Mouse (Mus musculus) limb, embryonic 11.5 days (tissue): ENCODE results near the gene Itpk1. TPM values are rescaled to one million over a fixed set of nuclear protein-coding genes. Genes with fewer than 3 reads are reported as not detected.

Experiments
- ATAC-seq: fragments of 200-750 bp; cut with Nextera tagmentation; 2 replicates; pipeline ENCODE4 v1.8.0; 2017; ENCODE audit warnings: low read depth; ENCODE audit not compliant: insufficient number of reproducible peaks, low FRiP score, low TSS enrichment
- DNase-seq: peaks from one replicate; pipeline ENCODE4 v3.0.0-alpha.2; 2015; ENCODE audit warnings: low spot score
- H3K27ac ChIP-seq: fragments of 300-500 bp; sonication (generic); replicated peaks from 2 replicates; pipeline ENCODE4 v1.5.1; 2014; ENCODE audit warnings: low read depth, mild to moderate bottlenecking, low read length
- H3K27me3 ChIP-seq: fragments of 300-500 bp; sonication (generic); 2 replicates; pipeline ENCODE4 v1.6.1; 2014; ENCODE audit warnings: mild to moderate bottlenecking, low read length, mixed read lengths; ENCODE audit not compliant: control insufficient read depth, insufficient read depth
- H3K36me3 ChIP-seq: fragments of 300-500 bp; sonication (generic); 2 replicates; pipeline ENCODE4 v1.6.1; 2014; ENCODE audit warnings: mild to moderate bottlenecking, low read length, moderate library complexity, mixed read lengths; ENCODE audit not compliant: control insufficient read depth, insufficient read depth
- H3K4me1 ChIP-seq: fragments of 300-500 bp; sonication (generic); 2 replicates; pipeline ENCODE4 v1.6.1; 2014; ENCODE audit warnings: low read length, mixed read lengths; ENCODE audit not compliant: control insufficient read depth, insufficient read depth
- H3K4me2 ChIP-seq: fragments of 300-500 bp; sonication (generic); 2 replicates; pipeline ENCODE4 v1.6.1; 2014; ENCODE audit warnings: low read depth, mild to moderate bottlenecking, moderate library complexity; ENCODE audit not compliant: severe bottlenecking
- H3K4me3 ChIP-seq: fragments of 300-500 bp; sonication (generic); 2 replicates; pipeline ENCODE4 v1.5.1; 2014; ENCODE audit warnings: low read depth, low read length
- H3K9ac ChIP-seq: fragments of 300-500 bp; sonication (generic); 2 replicates; pipeline ENCODE4 v1.6.1; 2014; ENCODE audit warnings: mild to moderate bottlenecking, low read length
- H3K9me3 ChIP-seq: fragments of 300-500 bp; sonication (generic); 2 replicates; pipeline ENCODE4 v1.6.1; 2016; ENCODE audit warnings: low read length; ENCODE audit not compliant: control insufficient read depth
- WGBS: fragments of 180-500 bp; shearing (Covaris S2); extraction: QIAGEN DNeasy Blood & Tissue Kit; methylation state at CpG from one replicate; pipeline ENCODE4 v1.1.7; 2014; 5-methylcytosine and 5-hydroxymethylcytosine counted together
- polyA plus RNA-seq: library from polyadenylated mRNA; unstranded; fragments of >200 nt; fragmentation: Nextera tagmentation; extraction: Ambion mirVana; gene quantifications from 2 replicates; pipeline ENCODE4 v1.2.1, GENCODE M21; 2014

The Itpk1 gene
- polyA plus RNA-seq, 1 experiment from 2014 or later = 7.7 TPM

DNA sequence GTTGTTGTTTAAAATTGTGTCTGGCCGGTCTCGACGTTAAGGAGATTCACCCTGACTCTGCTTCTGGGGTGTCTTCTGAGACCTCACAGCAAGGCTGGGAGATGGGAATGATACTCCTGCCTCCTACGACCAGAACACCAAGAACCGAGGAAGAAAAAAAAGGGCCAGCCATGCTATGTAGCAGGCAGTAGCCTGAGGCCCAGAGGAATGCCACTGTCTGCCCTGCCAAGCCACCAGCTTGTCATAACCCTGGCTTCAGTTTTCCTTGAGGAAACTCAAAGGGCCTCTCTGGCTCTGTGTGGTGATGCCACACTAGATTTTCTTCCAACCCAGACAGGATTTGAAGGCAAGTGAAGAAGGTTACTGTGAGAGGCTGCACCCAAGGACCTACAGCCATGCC lies 79.6 kb downstream of the Itpk1 start:
- no peaks in the 10 kb centered on the region for H3K36me3 ChIP-seq
- 73% methylated on average over 5 of the region's 5 CpGs for WGBS
- H3K4me1 ChIP-seq = no peaks in the 10 kb centered on the region
- H3K27me3 ChIP-seq = no peaks in the 10 kb centered on the region
- no peak overlapping the region for H3K9ac ChIP-seq
- no peak overlapping the region for H3K27ac ChIP-seq
- DNase-seq (no peak), ATAC-seq (no peak)
- no peak overlapping the region for H3K4me2 ChIP-seq
- H3K4me3 ChIP-seq = no peak overlapping the region
- no peaks in the 10 kb centered on the region for H3K9me3 ChIP-seq

- no peaks in the 10 kb centered on the region for H3K27me3 ChIP-seq
- H3K4me2 ChIP-seq = no peak overlapping the region
- WGBS = 79% methylated on average over 9 of the region's 9 CpGs
- H3K4me1 ChIP-seq = peaks cover under 1% of the 10 kb centered on the region; the same call in 1 of the 2 replicates
- DNase-seq (no peak), ATAC-seq (no peak)
- H3K36me3 ChIP-seq = no peaks in the 10 kb centered on the region
- no peak overlapping the region for H3K9ac ChIP-seq
- no peak overlapping the region for H3K4me3 ChIP-seq
- no peak overlapping the region for H3K27ac ChIP-seq
- no peaks in the 10 kb centered on the region for H3K9me3 ChIP-seq
These were observed 80.9 kb downstream of the Itpk1 start for GRCm38 (mm10) chr12:102623827-102624226.

DNA sequence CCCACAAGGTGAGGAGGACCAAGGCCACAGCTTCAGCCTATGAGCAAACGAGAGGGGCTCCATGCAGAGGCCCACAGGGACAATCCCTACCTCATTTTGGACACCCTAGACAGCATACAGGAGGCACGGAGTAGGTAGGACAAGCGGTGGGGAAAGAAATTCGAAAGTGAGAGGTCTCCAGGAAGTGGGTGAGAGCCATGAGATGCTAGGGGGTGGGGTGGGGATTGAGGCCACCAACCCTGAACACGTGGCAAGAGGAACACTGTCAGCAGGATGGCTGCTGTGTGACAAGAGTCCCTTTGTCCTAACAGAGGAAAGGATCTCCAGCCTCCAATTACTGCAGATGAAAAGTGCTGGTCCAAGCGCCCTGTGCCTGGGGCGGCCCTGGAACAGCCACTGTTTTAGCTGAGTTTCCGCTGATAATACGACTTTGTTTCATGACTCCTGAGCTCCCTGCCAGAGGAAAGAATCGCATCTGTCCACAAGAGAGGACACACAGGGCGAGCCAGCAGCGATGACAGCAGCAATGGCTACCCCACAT lies 82.4 kb downstream of the Itpk1 start:
- Histone ChIP-seq H3K4me3 (no peak overlapping the region), H3K9ac (no peak overlapping the region), H3K4me1 (peaks cover 7% of the 10 kb centered on the region; the same call in 1 of the 2 replicates), H3K4me2 (no peak overlapping the region), H3K9me3 (no peaks in the 10 kb centered on the region), H3K27me3 (no peaks in the 10 kb centered on the region), H3K36me3 (no peaks in the 10 kb centered on the region), H3K27ac (0 out of 2 replicates have a peak overlapping the region, but pooled peaks have one; percentile 39)
- 80% methylated on average over 12 of the region's 12 CpGs for WGBS
- ATAC-seq (no peak), DNase-seq (no peak)

- WGBS = 94% methylated on average over 4 of the region's 4 CpGs
- H3K27ac ChIP-seq = no peak overlapping the region
- H3K9me3 ChIP-seq = no peaks in the 10 kb centered on the region
- DNase-seq (no peak), ATAC-seq (no peak)
- H3K27me3 ChIP-seq = no peaks in the 10 kb centered on the region
- no peak overlapping the region for H3K4me3 ChIP-seq
- no peaks in the 10 kb centered on the region for H3K36me3 ChIP-seq
- H3K4me1 ChIP-seq = peaks cover 11% of the 10 kb centered on the region
- H3K9ac ChIP-seq = no peak overlapping the region
- H3K4me2 ChIP-seq = no peak overlapping the region
These were observed 82.9 kb downstream of the Itpk1 start for GRCm38 (mm10) chr12:102621811-102622210.

- no peak overlapping the region for H3K9ac ChIP-seq
- H3K27ac ChIP-seq = no peak overlapping the region
- DNase-seq = no peak
- no peaks in the 10 kb centered on the region for H3K36me3 ChIP-seq
- ATAC-seq = no peak
- 95% methylated on average over 4 of the region's 4 CpGs for WGBS
- no peaks in the 10 kb centered on the region for H3K27me3 ChIP-seq
- no peak overlapping the region for H3K4me2 ChIP-seq
- peaks cover 17% of the 10 kb centered on the region for H3K4me1 ChIP-seq
- no peak overlapping the region for H3K4me3 ChIP-seq
- H3K9me3 ChIP-seq = no peaks in the 10 kb centered on the region
These were observed 83.5 kb downstream of the Itpk1 start for GRCm38 (mm10) chr12:102621205-102621604.

DNA sequence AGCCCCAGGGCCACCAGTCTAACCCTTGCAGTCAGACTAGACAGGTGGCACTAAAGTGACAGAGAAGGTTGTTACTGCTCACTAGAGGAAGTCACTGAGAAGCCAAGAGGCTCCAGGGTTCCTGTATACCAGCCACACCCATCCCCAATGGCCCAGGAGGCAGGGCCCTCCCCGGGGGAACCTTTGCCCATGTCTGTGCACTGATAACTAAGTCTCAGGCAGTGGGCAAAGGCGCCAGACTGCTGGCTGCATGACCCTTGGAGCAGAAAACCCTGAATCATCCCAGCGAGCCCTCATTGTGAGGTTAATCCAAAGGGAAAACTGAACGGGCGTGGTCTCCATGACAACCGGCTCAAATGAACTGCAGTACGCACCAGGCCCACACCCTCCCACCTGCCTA lies 84.8 kb downstream of the Itpk1 start:
- DNase-seq = no peak
- Histone ChIP-seq H3K9ac (no peak overlapping the region), H3K27ac (no peak overlapping the region), H3K4me3 (no peak overlapping the region), H3K4me2 (no peak overlapping the region), H3K36me3 (no peaks in the 10 kb centered on the region), H3K9me3 (no peaks in the 10 kb centered on the region), H3K27me3 (no peaks in the 10 kb centered on the region), H3K4me1 (peaks cover 19% of the 10 kb centered on the region)
- WGBS = 82% methylated on average over 7 of the region's 7 CpGs
- ATAC-seq = no peak

- no peaks in the 10 kb centered on the region for H3K27me3 ChIP-seq
- no peak overlapping the region for H3K4me2 ChIP-seq
- no peak overlapping the region for H3K9ac ChIP-seq
- whole genome bisulfite sequencing = 57% methylated on average over 9 of the region's 9 CpGs
- H3K4me3 ChIP-seq = no peak overlapping the region
- DNase-seq (no peak), ATAC-seq (no peak)
- H3K36me3 ChIP-seq = no peaks in the 10 kb centered on the region
- H3K9me3 ChIP-seq = no peaks in the 10 kb centered on the region
- peaks cover 19% of the 10 kb centered on the region for H3K4me1 ChIP-seq
- no peak overlapping the region for H3K27ac ChIP-seq
These were observed 86.6 kb downstream of the Itpk1 start for GRCm38 (mm10) chr12:102618085-102618484.

- Histone ChIP-seq H3K27ac (no peak overlapping the region), H3K4me2 (no peak overlapping the region), H3K27me3 (no peaks in the 10 kb centered on the region), H3K9ac (no peak overlapping the region), H3K36me3 (no peaks in the 10 kb centered on the region), H3K9me3 (no peaks in the 10 kb centered on the region), H3K4me1 (peaks cover 19% of the 10 kb centered on the region), H3K4me3 (no peak overlapping the region)
- WGBS = 46% methylated on average over 7 of the region's 7 CpGs
- DNase-seq (peak; percentile 47), ATAC-seq (peak; percentile 56; the same call in 1 of the 2 replicates)
These were observed 87.7 kb downstream of the Itpk1 start for GRCm38 (mm10) chr12:102616843-102617519.
